Mouse (Mus musculus) heart, embryonic 15.5 days (tissue): Measurements from ENCODE around the gene Pphln1. TPM values are rescaled to one million over a fixed set of nuclear protein-coding genes. Genes with fewer than 3 reads are reported as not detected.

ENCODE experiments used
- ATAC-seq: fragments of 200-750 bp; cut with Nextera tagmentation; replicated peaks from 2 replicates; pipeline ENCODE4 v1.8.0; 2017; ENCODE audit warnings: low read depth, moderate TSS enrichment; ENCODE audit not compliant: insufficient number of reproducible peaks, insufficient read depth, low FRiP score
- H3K27ac ChIP-seq: fragments of 300-500 bp; sonication (generic); 2 replicates; pipeline ENCODE4 v1.5.1; 2015; ENCODE audit warnings: mild to moderate bottlenecking, inconsistent platforms
- H3K27me3 ChIP-seq: fragments of 300-500 bp; sonication (generic); 2 replicates; pipeline ENCODE4 v1.6.1; 2015; ENCODE audit warnings: inconsistent platforms
- H3K36me3 ChIP-seq: fragments of 300-500 bp; sonication (generic); 2 replicates; pipeline ENCODE4 v1.6.1; 2015; ENCODE audit warnings: mild to moderate bottlenecking, inconsistent platforms
- H3K4me1 ChIP-seq: fragments of 300-500 bp; sonication (generic); replicated peaks from 2 replicates; pipeline ENCODE4 v1.6.1; 2015; ENCODE audit warnings: inconsistent platforms
- H3K4me2 ChIP-seq: fragments of 300-500 bp; sonication (generic); 2 replicates; pipeline ENCODE4 v1.6.1; 2015; ENCODE audit warnings: inconsistent platforms, mild to moderate bottlenecking, moderate library complexity
- H3K4me3 ChIP-seq: fragments of 300-500 bp; sonication (generic); 2 replicates; pipeline ENCODE4 v1.5.1; 2015; ENCODE audit warnings: mild to moderate bottlenecking, inconsistent platforms
- H3K9ac ChIP-seq: fragments of 300-500 bp; sonication (generic); 2 replicates; pipeline ENCODE4 v1.6.1; 2015; ENCODE audit warnings: mild to moderate bottlenecking, inconsistent platforms
- H3K9me3 ChIP-seq: fragments of 300-500 bp; sonication (generic); replicated peaks from 2 replicates; pipeline ENCODE4 v1.6.1; 2016; ENCODE audit warnings: inconsistent platforms
- WGBS: fragments of 180-500 bp; shearing (Covaris S2); methylation state at CpG from one replicate; pipeline ENCODE4 v1.1.7; 2015; ENCODE audit warnings: mixed read lengths; 5-methylcytosine and 5-hydroxymethylcytosine counted together
- polyA plus RNA-seq: library from polyadenylated mRNA; unstranded; fragments of >200 nt; fragmentation: Nextera tagmentation; extraction: Ambion mirVana; gene quantifications from 2 replicates; pipeline ENCODE4 v1.2.1, GENCODE M21; 2015

Pphln1 gene
- polyA plus RNA-seq, 1 experiment from 2014 or later = 31.9 TPM

DNA sequence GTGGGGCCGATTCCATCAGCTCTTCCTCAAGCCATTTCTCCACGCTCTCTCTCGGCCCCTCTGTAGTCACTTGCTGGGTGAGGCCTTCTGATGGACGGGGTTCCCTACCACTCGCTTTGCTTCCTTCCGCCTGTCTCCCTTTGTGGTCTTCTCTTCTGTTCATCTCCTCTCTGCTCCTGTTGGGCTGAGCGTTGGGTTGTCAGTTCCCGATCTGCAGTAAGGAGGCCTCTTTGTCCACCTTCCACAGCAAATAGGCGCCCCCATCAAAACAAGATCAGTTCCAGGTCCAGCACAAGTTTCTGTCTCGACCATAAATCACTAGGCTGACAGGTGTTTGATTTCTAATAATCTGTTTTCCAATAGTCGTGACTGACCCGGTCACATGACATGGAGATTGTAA, 37.8 kb downstream of the Pphln1 start:
- Histone ChIP-seq H3K36me3 (no peaks in the 10 kb centered on the region; the same call in 1 of the 2 replicates), H3K4me3 (no peak overlapping the region), H3K4me2 (no peak overlapping the region), H3K9me3 (no peaks in the 10 kb centered on the region), H3K9ac (no peak overlapping the region), H3K27me3 (no peaks in the 10 kb centered on the region), H3K4me1 (0 out of 2 replicates have a peak, but pooled peaks cover 2% of the 10 kb centered on the region), H3K27ac (no peak overlapping the region)
- no peak for ATAC-seq
- WGBS = 87% methylated on average over 12 of the region's 12 CpGs

DNA sequence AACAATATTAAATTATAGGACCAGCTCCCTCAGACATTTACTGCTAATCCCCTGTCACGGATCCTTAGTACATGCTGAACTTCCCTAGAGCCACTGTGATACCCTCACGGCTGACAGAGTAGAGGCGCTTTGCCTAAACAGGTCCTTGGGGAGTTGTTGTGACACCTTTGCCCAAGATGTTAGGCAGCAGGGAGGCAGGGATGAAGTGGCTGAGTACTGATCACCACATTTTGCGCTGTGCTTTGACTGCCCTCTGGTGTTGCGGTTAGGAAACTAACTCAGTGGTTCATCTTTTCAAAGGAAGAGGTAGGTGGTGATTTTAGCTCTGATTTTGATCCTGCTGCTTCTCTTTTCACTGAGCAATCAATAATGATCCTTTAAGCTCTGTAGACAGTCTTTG, 40.5 kb downstream of the Pphln1 start:
- H3K4me1 ChIP-seq = 0 out of 2 replicates have a peak, but pooled peaks cover 2% of the 10 kb centered on the region
- 42% methylated on average over 5 of the region's 5 CpGs for WGBS
- H3K9me3 ChIP-seq = no peaks in the 10 kb centered on the region
- H3K36me3 ChIP-seq = peaks cover 15% of the 10 kb centered on the region
- no peaks in the 10 kb centered on the region for H3K27me3 ChIP-seq
- H3K27ac ChIP-seq = no peak overlapping the region
- no peak for ATAC-seq
- no peak overlapping the region for H3K9ac ChIP-seq
- no peak overlapping the region for H3K4me3 ChIP-seq
- no peak overlapping the region for H3K4me2 ChIP-seq

DNA sequence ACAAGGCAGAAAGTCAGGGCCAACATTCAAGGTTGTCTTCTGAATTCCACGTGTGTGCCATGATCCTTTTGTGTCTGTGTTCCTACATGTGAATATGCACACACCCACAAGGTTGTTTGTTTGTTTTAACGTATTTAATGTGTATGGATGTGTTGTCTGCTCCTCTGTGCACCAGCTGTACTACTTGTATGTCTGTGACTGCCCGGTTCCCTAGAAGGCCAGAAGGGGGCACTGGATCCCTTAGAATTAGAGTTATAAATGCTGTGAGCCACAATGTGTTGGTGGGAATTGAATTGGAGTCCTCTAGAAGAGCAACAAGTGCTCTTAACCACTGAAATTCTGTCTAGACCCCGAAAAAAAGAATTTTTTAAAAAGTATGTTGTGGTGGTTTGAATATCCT, 44.1 kb downstream of the Pphln1 start:
- ATAC-seq = no peak
- peaks cover 17% of the 10 kb centered on the region for H3K36me3 ChIP-seq
- H3K27me3 ChIP-seq = no peaks in the 10 kb centered on the region

DNA sequence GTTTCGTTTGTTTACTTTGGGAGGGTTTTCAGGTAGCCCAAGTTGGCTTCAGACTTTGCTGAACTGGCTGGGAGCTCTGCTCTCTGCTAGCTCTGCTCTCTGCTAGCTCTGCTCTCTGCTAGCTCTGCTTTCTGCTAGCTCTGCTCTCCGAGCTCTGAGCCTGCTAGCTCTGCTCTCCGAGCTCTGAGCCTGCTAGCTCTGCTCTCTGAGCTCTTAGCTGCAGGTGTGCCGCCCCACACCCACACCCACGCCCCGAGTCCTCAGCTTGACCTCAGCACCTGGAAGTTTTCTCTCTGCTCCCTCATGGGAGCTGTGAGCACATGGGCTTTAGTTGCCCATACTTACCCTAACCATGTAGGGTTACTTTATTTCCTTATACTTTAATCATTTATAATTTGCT, 45.5 kb downstream of the Pphln1 start:
- Histone ChIP-seq H3K36me3 (peaks cover 17% of the 10 kb centered on the region), H3K4me3 (no peak overlapping the region), H3K4me2 (no peak overlapping the region), H3K9ac (no peak overlapping the region), H3K4me1 (no peaks in the 10 kb centered on the region), H3K9me3 (no peaks in the 10 kb centered on the region), H3K27me3 (no peaks in the 10 kb centered on the region), H3K27ac (no peak overlapping the region)
- no peak for ATAC-seq
- WGBS = 80% methylated on average over 6 of the region's 6 CpGs

More for the DNA sequence above, 44.1 kb downstream of the Pphln1 start:
- H3K9ac ChIP-seq = no peak overlapping the region
- no peak overlapping the region for H3K4me2 ChIP-seq
- no peak overlapping the region for H3K4me3 ChIP-seq
- no peaks in the 10 kb centered on the region for H3K4me1 ChIP-seq
- H3K9me3 ChIP-seq = no peaks in the 10 kb centered on the region
- WGBS = 94% methylated on average over 4 of the region's 4 CpGs
- H3K27ac ChIP-seq = no peak overlapping the region

DNA sequence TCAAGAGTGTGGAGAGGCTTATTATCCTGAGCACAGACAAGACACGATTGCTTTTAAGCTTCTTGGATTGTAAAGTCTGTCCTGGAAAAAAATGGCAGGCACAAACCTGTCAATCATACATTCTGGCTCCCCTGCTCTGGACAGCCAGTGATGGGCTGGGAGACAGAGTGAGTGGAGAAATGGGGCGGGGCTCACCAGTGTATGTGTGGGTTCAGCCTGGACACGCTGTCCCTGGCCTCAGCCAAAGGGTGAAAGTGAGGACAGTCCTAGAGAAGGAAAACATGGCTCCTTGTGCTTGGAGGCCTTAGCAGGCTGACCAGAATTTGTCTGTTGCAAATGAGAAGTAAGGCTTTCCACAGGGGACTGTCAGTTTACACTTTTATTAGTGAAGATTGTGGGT, 50.7 kb downstream of the Pphln1 start:
- Histone ChIP-seq H3K9me3 (no peaks in the 10 kb centered on the region), H3K4me1 (no peaks in the 10 kb centered on the region), H3K9ac (no peak overlapping the region), H3K27me3 (no peaks in the 10 kb centered on the region), H3K4me2 (no peak overlapping the region), H3K36me3 (peaks cover under 1% of the 10 kb centered on the region; the same call in 1 of the 2 replicates), H3K27ac (no peak overlapping the region), H3K4me3 (no peak overlapping the region)
- ATAC-seq = no peak
- WGBS = 66% methylated on average over 3 of the region's 3 CpGs

DNA sequence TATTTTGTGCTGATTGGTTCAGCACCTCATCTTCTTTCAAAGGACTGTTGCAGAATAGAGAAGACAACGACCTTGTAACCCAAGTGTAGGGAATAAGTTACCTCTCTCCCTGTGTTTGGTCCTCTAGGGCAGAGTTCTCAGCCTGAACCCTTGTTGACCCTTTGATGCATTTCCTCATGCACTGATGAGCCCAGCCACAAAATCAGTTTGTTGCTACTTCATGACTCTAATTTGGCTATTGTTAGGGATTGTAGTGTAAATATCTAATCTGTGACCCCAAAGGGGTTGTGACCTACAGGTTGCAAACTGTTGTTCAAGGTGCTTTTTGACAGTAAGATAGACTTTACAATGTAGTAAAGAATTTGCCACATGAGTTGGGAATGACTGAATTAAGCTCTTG, 55.1 kb downstream of the Pphln1 start:
- no peak overlapping the region for H3K27ac ChIP-seq
- H3K36me3 ChIP-seq = no peaks in the 10 kb centered on the region
- H3K27me3 ChIP-seq = no peaks in the 10 kb centered on the region
- WGBS = 67% methylated on average over 1 of the region's 1 CpGs
- no peak overlapping the region for H3K4me3 ChIP-seq
- H3K4me1 ChIP-seq = 0 out of 2 replicates have a peak, but pooled peaks cover 2% of the 10 kb centered on the region
- no peak overlapping the region for H3K4me2 ChIP-seq
- H3K9me3 ChIP-seq = no peaks in the 10 kb centered on the region
- ATAC-seq = no peak
- no peak overlapping the region for H3K9ac ChIP-seq

DNA sequence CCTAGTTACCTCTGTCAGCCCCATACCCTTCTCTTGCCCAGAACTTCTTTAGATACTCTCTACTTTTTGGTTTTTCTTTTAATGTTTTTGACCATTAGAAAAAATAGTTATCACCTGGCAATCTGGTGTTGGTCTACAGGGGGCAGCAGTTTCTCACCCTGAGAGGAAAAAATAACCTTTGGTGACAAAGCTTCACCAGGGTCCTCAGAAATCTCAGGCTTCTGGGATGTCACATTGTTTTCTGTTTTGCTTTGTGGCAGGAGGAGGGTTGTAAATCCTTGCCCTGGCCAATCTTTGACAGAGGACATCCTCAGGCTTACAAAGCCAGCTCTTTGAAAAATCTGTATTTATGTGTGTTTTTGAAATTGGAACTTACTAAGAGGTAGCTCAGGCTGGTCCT, 57.9 kb downstream of the Pphln1 start:
- Histone ChIP-seq H3K9me3 (no peaks in the 10 kb centered on the region), H3K27ac (no peak overlapping the region), H3K4me2 (no peak overlapping the region), H3K36me3 (no peaks in the 10 kb centered on the region), H3K27me3 (no peaks in the 10 kb centered on the region), H3K9ac (no peak overlapping the region), H3K4me3 (no peak overlapping the region), H3K4me1 (0 out of 2 replicates have a peak, but pooled peaks cover 2% of the 10 kb centered on the region)
- ATAC-seq = no peak

DNA sequence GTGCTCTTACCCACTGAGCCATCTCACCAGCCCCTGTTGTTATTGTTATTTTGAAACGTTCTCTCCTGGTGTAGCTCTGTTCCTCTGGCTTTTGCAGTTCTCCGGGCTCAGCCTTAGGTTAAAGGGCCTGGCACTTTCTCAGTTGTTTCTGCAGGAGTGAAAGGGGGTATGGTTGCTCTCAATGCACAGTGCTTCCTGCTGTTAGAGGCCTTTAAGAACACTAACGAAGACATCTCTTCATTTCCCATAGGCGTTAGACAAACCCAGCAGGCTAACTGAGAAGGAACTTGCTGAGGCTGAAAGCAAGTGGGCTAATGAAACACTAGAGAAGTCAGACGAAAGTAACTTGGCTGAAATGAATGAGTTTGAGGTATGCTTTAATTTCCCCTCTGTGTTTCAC, 61.3 kb downstream of the Pphln1 start:
- Histone ChIP-seq H3K9ac (no peak overlapping the region), H3K27ac (no peak overlapping the region), H3K4me1 (no peaks in the 10 kb centered on the region), H3K36me3 (no peaks in the 10 kb centered on the region), H3K4me3 (no peak overlapping the region), H3K4me2 (no peak overlapping the region), H3K27me3 (no peaks in the 10 kb centered on the region), H3K9me3 (no peaks in the 10 kb centered on the region)
- no peak for ATAC-seq
- WGBS = 79% methylated on average over 5 of the region's 5 CpGs

DNA sequence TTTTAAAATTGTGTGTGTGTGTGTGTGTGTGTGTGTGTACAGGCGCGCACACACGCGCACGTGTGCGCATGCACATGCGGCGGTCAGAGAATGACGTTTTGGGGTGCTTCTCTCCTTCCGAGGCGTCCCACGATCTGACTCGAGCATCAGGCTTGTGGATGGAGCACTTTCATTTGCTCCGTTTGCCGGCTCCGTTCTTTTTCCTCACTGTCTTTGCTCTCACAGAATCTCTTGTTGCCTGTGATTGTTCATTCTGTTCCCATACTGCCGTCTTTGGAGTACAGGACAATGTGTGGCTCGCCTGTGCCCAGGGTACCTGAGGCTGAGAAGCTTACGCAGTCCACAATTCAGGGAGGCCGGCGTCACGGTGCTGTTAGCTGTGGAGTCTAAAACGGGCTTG, 62.9 kb downstream of the Pphln1 start:
- Histone ChIP-seq H3K9ac (no peak overlapping the region), H3K36me3 (peaks cover 9% of the 10 kb centered on the region; the same call in 1 of the 2 replicates), H3K4me3 (no peak overlapping the region), H3K9me3 (no peaks in the 10 kb centered on the region), H3K27ac (no peak overlapping the region), H3K4me2 (no peak overlapping the region), H3K4me1 (no peaks in the 10 kb centered on the region), H3K27me3 (no peaks in the 10 kb centered on the region)
- ATAC-seq = no peak
- WGBS = 94% methylated on average over 23 of the region's 23 CpGs

DNA sequence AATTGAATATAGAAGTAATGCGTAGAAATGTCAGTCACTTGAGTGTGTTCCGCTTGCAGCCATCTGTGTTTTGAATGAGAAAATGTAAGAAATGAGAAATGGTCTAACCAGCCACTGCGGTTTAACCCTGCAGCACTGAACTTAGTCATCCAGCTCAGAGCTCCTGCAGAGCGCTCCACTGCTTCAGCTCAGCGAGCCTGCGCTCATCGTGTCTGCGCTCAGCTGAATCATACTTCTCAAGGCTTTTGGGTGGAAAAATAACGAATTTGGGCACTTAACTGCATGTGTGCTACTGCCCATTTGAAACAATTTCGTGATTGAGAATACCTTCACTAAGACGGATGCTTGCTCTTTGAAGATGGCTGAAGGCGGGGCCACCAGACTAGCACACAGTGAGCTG, 73.5 kb downstream of the Pphln1 start:
- Histone ChIP-seq H3K27ac (no peak overlapping the region), H3K4me1 (peaks cover 5% of the 10 kb centered on the region), H3K9ac (no peak overlapping the region), H3K9me3 (no peaks in the 10 kb centered on the region), H3K36me3 (no peaks in the 10 kb centered on the region), H3K27me3 (no peaks in the 10 kb centered on the region), H3K4me3 (no peak overlapping the region), H3K4me2 (no peak overlapping the region)
- WGBS = 82% methylated on average over 12 of the region's 12 CpGs
- no peak for ATAC-seq

DNA sequence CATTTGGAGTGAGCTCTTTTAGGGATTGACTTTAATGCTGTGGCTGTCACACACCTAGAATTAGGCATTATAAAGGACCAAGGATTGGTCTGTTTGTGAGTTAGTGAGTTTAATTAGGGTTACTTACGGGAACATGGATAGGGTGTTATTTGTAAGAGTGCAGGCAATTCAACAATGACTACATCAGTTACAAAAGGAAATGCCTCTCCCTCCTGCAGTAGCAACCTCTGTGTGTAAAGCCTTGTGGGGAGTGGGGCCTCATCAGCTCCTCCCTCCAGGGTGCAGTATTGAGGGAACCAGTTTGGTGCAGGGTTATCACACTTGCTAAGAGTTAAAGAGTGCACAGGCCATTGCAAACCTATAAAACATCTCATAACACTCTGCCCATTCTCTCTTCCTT, 73.9 kb downstream of the Pphln1 start:
- no peak overlapping the region for H3K4me2 ChIP-seq
- ATAC-seq = no peak
- no peaks in the 10 kb centered on the region for H3K9me3 ChIP-seq
- WGBS = 82% methylated on average over 1 of the region's 1 CpGs
- no peaks in the 10 kb centered on the region for H3K27me3 ChIP-seq
- H3K4me1 ChIP-seq = peaks cover 5% of the 10 kb centered on the region
- H3K9ac ChIP-seq = no peak overlapping the region
- no peak overlapping the region for H3K27ac ChIP-seq
- no peak overlapping the region for H3K4me3 ChIP-seq
- no peaks in the 10 kb centered on the region for H3K36me3 ChIP-seq

DNA sequence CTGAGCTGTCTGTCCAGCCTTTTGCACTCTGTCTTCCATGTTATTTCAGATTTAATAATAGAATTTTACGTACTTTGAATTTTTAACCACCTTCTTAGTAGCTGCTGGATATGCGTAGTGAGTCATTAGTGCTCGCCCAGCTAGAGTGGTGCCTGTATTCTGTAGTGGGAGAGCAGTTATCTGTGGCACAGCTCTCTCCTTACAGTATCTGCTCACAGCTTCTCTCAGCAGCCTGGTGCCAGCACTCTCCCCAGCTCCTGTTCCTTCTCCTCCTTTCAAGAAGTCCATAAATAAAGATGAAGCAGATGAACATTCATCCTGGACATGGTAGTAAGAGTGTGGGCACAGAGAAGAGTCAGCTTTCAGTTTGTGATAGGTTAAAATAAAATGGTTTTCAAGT, 76.1 kb downstream of the Pphln1 start:
- 46% methylated on average over 3 of the region's 3 CpGs for WGBS
- ATAC-seq = no peak
- H3K4me3 ChIP-seq = no peak overlapping the region
- 0 out of 2 replicates have a peak overlapping the region, but pooled peaks have one; percentile 2 for H3K9ac ChIP-seq
- H3K4me2 ChIP-seq = no peak overlapping the region
- no peak overlapping the region for H3K27ac ChIP-seq
- no peaks in the 10 kb centered on the region for H3K27me3 ChIP-seq
- no peaks in the 10 kb centered on the region for H3K36me3 ChIP-seq
- H3K9me3 ChIP-seq = no peaks in the 10 kb centered on the region
- H3K4me1 ChIP-seq = peaks cover 10% of the 10 kb centered on the region
